Mouse (Mus musculus): ENCODE results near the gene Socs4.

The Socs4 gene

DNA sequence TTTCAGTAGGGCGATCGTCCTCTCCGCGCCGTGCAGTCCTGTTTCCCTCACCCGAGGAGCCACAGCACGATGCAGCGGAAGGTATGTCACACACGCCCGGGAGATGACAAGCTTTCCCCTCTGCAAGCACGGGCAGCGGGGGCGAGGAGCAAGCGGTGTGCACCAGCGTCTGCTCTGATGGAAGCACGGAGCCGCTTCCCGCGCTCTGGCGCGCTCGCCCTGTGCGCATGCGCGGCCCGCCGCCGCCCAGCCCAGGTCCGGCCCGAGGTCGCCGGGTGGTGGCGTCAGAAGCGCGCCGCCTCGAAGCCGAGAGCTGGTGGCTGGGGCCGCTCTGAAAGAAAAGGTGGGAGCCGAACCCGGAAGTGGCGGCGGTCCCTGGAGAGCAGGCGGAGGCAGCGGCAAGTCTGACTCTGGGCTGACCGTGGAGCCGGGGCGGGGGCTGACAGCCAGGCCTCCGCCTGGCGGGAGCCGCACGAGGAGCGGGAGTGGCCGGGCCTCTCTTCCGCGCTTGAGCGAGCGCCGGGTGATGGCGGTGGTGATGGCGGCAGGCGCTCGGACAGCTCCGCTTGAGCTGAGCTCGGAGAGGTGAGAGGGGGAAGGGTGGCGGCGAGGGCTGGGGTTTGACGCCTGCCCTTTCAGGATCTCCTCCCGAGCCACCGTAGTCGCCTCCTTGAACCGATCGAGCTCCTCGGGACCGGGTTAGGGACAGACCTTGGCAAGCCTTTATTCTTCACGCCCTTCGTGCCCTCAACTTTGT lies at the start of gene Socs4, which contains the start of gene Wdhd1:
TSS of gene Socs4 (plus strand) at position 295 of the 757 bp plus-strand sequence.
TSS of gene Wdhd1 (minus strand) at position 221 of the 757 bp plus-strand sequence.
- DNase-seq, result peak; percentile 93 to 97

- no peak for DNase-seq
Measured at GRCm38 (mm10) chr14:47229796-47230376, 46.8 kb upstream of the Socs4 start.

- no peak for DNase-seq
Measured at GRCm38 (mm10) chr14:47233602-47234001, 43.1 kb upstream of the Socs4 start.

- no peak for DNase-seq
Measured at GRCm38 (mm10) chr14:47234032-47234431, 42.7 kb upstream of the Socs4 start.

GRCm38 (mm10) chr14:47234526-47235250 lies 42.0 kb upstream of the Socs4 start:
- no peak for DNase-seq

- no peak for DNase-seq
Measured at GRCm38 (mm10) chr14:47236491-47236890, 40.2 kb upstream of the Socs4 start.

- DNase-seq, result no peak
Measured at GRCm38 (mm10) chr14:47237286-47237685, 39.4 kb upstream of the Socs4 start.

- DNase-seq, result no peak
Measured at GRCm38 (mm10) chr14:47240600-47240999, 36.1 kb upstream of the Socs4 start.

- DNase-seq, result no peak
Measured at GRCm38 (mm10) chr14:47241046-47241445, 35.7 kb upstream of the Socs4 start.

GRCm38 (mm10) chr14:47242753-47243152 lies 34.0 kb upstream of the Socs4 start:
- DNase-seq, result peak in 1 of 2 experiments; percentile 36

DNA sequence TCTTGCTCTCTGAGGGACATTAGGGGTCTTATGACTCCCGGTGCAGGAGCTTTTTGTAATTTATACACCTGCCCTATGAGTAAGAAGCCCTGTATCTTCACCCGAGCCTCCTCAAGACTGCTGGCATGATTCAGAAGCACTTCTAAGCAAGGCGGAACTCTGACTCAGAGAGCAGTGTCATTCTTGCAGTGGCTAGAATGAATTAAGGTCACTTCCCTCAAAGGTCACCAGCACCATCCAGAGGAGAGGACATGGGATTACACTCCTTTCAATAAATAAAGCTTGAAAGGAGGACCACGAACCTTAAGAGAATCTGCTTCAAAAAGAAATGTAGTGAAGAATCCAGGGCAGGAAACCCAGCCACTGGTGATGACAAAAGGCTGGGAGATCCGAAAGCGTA lies 26.9 kb upstream of the Socs4 start:
- DNase-seq, result no peak

DNA sequence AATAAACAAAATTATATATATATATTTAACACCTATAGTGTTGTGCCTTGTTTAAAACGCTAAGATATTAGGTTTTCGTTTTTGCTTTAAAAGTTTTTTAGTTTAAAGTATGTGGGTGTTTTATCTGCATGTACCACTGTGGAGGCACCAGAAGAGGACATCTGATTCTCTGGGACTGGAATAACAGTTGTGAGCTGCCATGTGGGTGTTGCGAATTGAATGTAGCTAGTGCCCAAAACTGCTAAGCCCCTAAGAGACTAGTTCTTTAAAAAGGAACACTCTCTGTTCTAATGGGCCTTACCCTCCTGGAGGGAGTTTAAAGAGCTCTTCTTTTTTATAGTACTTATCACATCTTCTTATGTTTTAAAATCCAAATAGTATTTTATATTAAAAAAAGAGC lies 11.9 kb upstream of the Socs4 start:
- no peak for DNase-seq

DNA sequence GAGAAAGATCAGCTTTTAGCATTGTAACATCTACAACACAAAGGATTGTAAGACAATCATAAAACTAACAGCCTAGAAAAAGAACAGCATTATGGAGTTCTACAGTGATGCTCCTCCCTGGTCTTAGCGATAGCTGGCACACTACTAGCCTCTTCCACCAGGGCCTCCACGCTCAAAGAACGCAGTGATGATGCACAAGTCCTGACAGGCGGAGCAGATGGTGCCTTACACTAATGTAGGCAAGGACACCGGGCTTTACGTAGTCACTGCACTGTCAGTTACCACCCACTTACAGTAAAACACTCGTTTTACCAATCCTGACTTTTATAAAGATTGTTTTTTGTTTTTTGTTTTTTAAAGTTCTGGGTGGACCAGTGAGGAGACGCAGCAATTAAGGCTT lies 10.9 kb upstream of the Socs4 start:
- DNase-seq, result no peak

DNA sequence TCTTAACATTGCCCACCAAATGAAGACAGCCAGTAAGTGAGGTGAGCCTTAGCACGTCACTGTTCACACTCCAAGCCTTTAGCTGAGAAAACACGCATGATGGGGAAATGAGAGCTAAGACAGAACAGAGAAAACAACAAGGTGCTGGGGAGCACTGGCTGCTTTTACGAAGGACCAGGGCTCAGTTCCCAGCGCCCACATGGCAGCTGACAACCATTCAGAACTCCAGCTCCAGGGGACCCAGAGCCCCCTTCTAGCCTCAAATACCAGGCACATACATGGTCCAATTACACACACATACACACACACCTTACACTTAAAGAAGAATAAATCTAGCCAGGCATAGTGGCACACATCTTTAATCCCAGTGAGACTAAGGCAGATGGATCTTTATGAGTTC lies 7.7 kb upstream of the Socs4 start:
- no peak for DNase-seq

- no peak for DNase-seq
Measured at GRCm38 (mm10) chr14:47269706-47270105, 7.0 kb upstream of the Socs4 start.

DNA sequence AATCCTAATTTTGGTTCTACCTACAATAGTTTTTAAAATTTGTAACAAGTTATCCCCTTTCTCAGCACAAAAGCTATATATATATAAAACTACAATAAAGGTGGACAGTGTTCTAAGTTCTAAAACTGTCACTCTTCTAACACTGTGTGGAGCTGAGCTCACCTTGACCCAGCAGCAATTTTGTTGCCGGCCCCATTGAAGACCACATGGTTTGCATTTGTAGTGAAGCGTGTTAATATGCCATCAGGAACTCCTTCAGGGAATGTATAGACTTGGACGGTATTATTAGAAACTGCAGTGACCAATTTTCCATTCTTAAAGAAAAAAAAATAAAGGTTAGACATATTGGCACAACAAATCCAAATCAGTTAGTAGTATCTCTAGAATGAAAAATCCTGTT lies 3.0 kb upstream of the Socs4 start:
- no peak for DNase-seq

DNA sequence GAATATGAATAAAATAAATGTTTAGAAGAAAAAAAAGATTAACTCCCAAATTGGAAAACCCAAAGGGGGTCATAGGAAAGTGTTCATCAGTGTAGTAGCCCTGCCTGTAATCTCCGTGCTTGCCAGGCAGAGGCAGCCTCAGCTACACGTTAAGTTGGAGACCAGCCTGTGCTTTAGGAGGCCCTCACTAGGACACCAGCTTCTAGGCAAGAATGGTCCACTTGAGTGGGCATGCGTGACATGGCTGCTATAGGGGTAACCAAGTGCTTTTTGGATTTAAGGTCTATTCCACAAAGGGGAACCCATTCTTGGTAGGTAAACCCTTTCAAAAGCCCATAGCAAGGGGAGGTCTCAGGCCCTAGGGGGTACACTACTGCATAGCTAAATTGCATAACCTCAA lies 1.3 kb upstream of the Socs4 start:
- DNase-seq, result no peak

DNA sequence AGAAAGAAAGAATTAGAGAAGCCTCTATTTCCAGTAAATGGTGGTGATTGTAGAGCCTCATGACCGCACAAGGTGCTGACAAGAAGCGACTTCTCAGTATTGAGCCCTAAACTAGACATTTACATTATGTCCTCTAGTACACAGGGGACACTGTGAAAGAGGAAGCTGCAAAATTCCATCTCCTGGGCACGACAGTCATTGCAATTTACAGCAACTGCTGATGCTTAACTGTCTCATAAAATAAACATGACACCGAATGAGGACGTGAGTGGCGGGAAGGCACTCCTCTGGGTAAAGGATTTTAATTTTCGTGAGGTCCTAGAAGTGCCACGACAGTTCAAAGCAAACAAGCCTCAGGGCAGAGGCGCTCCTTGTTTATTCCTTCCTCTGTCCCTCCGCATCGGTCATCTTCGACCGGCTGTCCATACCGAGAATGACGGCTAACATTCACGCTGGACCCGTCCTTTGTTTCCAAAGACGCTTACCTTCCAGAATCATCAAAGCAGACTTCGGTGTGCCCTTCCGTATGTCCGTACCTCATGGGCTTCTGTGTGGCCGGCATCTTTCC lies 611 bp upstream of the Socs4 start:
- no peak for DNase-seq

GRCm38 (mm10) chr14:47279058-47279457 lies 2.3 kb downstream of the Socs4 start:
- no peak for DNase-seq

GRCm38 (mm10) chr14:47281535-47281934 lies 4.8 kb downstream of the Socs4 start:
- DNase-seq, result no peak

DNA sequence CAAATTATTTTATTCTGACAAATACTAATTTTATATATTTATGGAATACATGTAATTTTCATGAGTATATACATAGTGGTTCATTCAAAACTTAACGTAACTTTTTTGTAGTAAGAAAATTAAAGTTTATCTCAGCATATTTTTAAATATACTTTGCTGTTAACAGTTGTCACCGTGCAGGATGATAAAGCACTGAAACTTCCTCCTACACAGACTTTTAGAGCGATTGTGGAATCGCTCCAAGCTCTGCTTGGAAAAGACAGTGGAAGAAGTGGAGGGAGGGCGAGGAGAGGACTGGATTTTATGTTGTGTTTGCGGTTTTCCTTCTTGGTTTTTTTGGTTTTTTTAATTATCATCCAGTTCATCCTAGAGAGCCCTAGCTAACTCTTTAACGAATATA lies 6.8 kb downstream of the Socs4 start:
- DNase-seq, result peak in 1 of 2 experiments; percentile 14

DNA sequence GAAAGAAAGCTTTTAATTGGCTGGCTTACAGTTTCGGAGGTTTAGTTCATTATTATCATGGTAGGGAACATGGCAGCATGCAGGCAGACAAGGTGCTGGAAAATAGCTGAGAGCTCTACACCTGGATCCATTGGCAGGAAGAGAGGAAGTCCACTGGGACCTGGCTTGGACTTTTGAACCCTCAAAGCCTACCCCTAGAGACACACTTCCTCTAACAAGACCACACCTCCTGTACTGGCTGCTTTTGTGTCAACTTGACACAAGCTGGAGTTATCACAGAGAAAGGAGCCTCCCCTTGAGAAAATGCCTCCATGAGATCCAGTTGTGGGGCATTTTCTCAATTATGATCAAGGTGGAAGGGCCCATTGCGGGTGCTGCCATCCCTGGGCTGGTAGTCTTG lies 8.5 kb downstream of the Socs4 start:
- no peak for DNase-seq

- DNase-seq, result no peak
Measured at GRCm38 (mm10) chr14:47286215-47286614, 9.5 kb downstream of the Socs4 start.

- DNase-seq, result no peak
Measured at GRCm38 (mm10) chr14:47287021-47287420, 10.3 kb downstream of the Socs4 start.
